Mouse (Mus musculus): ENCODE measurements at regions not wholly inside any gene's neighbourhood (a gene's known extent, or its start where the extent isn't known, plus 50 kb on each side); places are given as distances from the start of the nearest gene placed in this dataset.

DNA sequence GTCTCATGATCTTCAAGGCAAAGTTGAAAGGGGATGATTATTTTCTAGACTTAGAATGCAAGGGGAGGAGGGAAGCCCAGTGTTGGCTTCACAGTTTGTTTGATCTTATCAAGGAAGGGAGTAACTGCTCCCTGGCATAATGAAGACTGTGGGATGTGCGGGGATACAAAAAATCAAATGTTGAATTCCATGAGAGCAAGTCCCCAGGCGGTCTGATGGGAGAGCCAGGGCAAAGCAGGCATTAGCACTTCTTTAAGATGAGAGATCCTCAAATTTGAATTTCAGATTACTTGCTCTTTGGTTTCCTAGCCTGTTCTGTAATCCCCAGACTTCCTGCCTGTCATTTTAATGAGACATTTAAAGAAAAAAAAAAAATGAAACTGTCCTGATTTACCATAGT, 525.6 kb upstream of the Man1a start:
- ATAC-seq: no peak
- DNase-seq (ENCODE audit: low read depth, low spot score): no peak
- ChIA-PET POLR2A (no interaction called here), CTCF (no interaction called here)
- in situ Hi-C loops (cut with MboI; ENCODE audit: low pct_unique_long_range_greater_than_20kb): no loop called here
- TF ChIP-seq CTCF (IDR thresholded peaks at IDR 0.05): no peak
- H3K27me3 ChIP-seq: no peaks in the 10 kb centered on the region

DNA sequence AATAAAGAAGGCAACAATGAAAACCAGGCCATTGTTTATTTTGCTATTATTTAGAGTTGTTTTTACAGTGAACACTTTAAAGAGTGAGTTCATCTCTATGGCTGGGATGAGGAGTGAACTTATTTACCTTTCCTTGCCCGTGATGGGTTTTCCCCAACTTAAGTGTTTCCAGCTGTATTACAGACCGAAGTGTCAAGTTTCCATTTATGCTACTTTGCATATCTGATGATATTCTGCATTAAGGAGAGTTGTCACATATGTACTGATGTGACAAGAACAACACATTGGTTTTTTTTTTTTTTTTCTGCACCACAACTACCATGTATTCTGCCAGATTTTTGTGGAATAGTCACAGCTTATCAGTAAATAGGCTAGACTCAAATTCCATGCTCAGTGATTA, 518.7 kb upstream of the Man1a start:
- H3K27me3 ChIP-seq: no peaks in the 10 kb centered on the region
- ChIA-PET POLR2A (no interaction called here), CTCF (no interaction called here)
- DNase-seq (ENCODE audit: low read depth, low spot score): no peak
- TF ChIP-seq CTCF (IDR thresholded peaks at IDR 0.05): no peak
- in situ Hi-C loops (cut with MboI; ENCODE audit: low pct_unique_long_range_greater_than_20kb): no loop called here
- ATAC-seq: no peak

DNA sequence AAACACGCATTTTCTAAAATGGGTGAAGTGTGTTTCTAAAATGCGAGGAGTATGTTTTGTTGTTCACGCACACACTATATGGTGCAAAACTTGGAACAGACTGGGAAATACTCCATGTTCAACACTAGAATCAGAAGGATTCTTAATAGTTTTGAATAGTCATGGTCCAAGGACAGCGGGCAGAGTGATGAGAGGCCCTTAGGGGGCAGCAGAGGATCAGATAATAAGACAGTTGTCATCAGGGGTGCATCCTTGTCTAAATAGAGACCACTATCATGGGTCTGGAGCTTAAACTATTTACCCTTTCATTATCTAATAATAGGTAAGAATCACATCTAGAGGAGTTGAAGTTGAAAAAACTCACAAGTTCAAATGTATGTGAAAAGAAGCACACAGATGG, 482.2 kb upstream of the Man1a start:
- ATAC-seq (no peak), DNase-seq (ENCODE audit: low read depth, low spot score) (no peak)
- in situ Hi-C loops (cut with MboI; ENCODE audit: low pct_unique_long_range_greater_than_20kb): no loop called here
- H3K27me3 ChIP-seq: no peaks in the 10 kb centered on the region
- TF ChIP-seq CTCF (IDR thresholded peaks at IDR 0.05): no peak
- ChIA-PET POLR2A (no interaction called here), CTCF (interaction anchor here (3.7 kb wide), 1 partner anchor 10 kb away, joined by 10 read pairs; no protein-coding TSS in a partner anchor)

DNA sequence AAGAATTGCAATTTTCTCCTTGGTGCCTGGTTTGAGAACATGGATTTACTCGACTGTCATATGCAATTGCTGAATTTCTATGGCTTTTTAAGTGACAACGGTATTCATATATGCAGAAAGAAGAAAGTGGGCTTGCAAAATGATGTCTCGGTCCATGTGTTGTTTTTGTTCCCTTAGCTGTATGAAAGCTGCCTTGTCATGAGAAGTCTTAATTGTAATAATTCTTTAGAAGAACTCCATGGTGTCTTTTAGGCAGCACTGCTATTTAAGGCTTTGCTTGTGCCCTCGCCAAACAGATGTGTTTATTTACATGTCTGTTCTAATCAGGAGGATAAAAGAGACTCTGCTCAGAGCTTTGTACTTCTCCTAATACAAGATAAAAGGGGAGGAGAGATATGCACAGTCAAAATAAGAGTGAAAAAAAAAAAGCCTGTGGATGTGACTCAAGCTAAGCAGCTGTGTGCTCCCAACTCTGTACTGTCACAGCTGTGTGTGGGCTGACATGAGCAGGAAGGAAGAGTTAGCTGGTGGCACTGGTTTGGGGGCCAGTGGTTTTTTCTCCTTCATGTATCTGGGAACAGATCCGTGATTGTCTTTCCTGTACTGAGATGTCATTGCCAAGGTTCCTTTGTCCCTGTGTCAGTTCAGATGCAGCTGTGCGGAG, 475.5 kb upstream of the Man1a start:
- ChIA-PET CTCF (no interaction called here), POLR2A (no interaction called here)
- ATAC-seq (no peak), DNase-seq (ENCODE audit: low read depth, low spot score) (no peak)
- in situ Hi-C loops (cut with MboI; ENCODE audit: low pct_unique_long_range_greater_than_20kb): no loop called here
- H3K27me3 ChIP-seq: no peaks in the 10 kb centered on the region
- no peak for TF ChIP-seq CTCF (IDR thresholded peaks at IDR 0.05)

DNA sequence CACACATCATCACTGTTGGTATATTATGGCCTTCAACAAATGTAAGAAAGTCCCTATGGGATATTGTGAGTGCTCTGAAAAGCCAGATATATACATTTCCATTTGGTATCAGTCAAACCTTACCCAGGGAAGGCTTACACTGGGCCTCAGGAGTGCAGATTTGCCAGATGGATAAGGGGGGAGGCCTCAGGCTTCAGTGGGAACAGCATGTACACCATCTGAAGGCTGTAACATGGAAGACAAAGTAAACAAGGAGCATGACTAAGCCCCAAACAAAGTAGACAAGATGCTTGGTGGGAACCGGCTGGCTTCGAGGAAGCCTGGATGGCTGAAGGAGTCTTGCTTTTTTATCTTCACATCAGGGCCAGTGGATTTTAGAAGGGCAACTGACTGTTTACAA, 474.3 kb upstream of the Man1a start:
- ATAC-seq (no peak), DNase-seq (ENCODE audit: low read depth, low spot score) (no peak)
- TF ChIP-seq CTCF (IDR thresholded peaks at IDR 0.05): no peak
- in situ Hi-C loops (cut with MboI; ENCODE audit: low pct_unique_long_range_greater_than_20kb): no loop called here
- ChIA-PET POLR2A (no interaction called here), CTCF (no interaction called here)
- H3K27me3 ChIP-seq: no peaks in the 10 kb centered on the region

DNA sequence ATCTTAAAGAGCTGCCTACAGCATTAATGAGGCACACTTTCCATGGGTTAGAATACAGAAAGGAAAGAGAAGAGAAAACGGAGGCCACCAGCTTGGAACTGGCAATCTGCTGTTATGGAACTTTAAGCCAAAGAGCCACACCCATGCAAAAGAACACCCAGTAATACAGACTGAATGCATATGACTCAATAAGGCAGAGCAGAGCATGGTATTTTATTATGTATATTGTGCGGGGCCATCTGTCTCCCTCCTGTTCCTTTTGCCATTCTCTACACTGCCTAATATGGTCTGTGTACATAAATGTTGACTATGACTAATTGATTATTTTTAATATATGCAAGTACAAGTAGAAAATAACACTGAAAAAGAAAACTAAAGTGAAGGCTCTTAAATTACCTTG, 472.6 kb upstream of the Man1a start:
- no peak for ATAC-seq
- DNase-seq (ENCODE audit: low read depth, low spot score): no peak
- in situ Hi-C loops (cut with MboI; ENCODE audit: low pct_unique_long_range_greater_than_20kb): no loop called here
- no peak for TF ChIP-seq CTCF (IDR thresholded peaks at IDR 0.05)
- POLR2A ChIA-PET: no interaction called here
- H3K27me3 ChIP-seq: no peaks in the 10 kb centered on the region
- CTCF ChIA-PET: interaction anchor here (3.0 kb wide), 1 partner anchor 10 kb away, joined by 10 read pairs; no protein-coding TSS in a partner anchor

DNA sequence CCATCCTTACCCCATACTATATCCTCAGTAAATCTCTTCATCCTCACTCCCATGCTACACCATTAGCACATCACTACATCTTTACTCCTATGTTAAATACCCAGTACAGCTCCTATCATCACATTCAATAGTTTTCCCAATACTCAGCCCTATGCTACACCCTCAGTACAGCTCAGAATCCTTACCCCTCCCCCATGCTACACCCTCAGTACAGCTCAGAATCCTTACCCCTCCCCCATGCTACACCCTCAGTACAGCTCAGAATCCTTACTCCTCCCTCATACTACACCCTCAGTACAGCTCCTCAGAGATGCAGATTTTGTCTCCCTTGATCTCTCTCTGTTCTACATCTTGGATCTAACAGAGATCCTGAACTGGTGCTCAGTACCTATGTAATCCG, 472.1 kb upstream of the Man1a start:
- no peaks in the 10 kb centered on the region for H3K27me3 ChIP-seq
- ChIA-PET CTCF (interaction anchor here (3.0 kb wide), 1 partner anchor 11 kb away, joined by 10 read pairs; no protein-coding TSS in a partner anchor), POLR2A (no interaction called here)
- DNase-seq (ENCODE audit: low read depth, low spot score) (no peak), ATAC-seq (no peak)
- in situ Hi-C loops (cut with MboI; ENCODE audit: low pct_unique_long_range_greater_than_20kb): no loop called here
- TF ChIP-seq CTCF (IDR thresholded peaks at IDR 0.05): no peak

DNA sequence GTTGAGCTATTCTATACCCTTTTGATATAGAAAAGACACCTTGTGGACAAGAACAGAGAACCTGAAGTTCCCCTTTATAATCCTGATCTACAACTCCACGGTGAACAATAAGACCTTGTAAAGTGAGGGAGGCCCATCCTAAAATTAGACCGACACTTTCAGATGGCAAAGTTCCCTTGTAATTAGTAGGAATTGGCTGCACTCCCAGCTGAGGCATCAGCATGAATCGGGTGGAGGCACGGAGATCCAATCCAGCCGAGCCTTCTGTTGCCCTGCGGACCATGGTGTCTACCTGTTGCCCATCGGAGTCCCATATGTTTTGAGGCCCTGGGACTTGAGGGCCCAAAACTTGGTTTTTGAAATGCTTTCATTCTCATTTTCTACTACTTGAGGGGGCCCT, 456.2 kb upstream of the Man1a start:
- TF ChIP-seq CTCF (IDR thresholded peaks at IDR 0.05): no peak
- no peak for DNase-seq (ENCODE audit: low read depth, low spot score)
- POLR2A ChIA-PET: no interaction called here
- CTCF ChIA-PET: no interaction called here
- in situ Hi-C loops (cut with MboI; ENCODE audit: low pct_unique_long_range_greater_than_20kb): no loop called here
- no peak for ATAC-seq
- no peaks in the 10 kb centered on the region for H3K27me3 ChIP-seq

DNA sequence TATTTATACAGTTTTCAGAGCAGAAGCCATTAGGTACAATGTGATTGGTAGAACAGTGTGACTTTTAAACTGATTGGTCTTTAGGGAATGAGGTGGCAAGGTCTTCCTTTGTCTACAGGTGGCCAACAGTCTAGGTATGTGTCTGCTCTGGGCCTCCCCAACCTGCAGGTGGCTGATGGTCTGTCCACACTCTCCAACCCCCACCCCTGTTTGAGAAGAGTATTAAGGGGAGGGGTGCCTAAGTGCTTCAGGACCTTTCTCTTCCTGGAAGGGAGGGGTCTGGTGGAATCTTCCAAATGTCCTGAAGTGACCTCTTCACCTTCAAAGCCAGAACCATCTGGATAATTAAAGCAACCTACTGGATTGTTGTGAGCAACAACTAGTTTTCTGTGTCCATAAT, 434.4 kb upstream of the Man1a start:
- in situ Hi-C loops (cut with MboI; ENCODE audit: low pct_unique_long_range_greater_than_20kb): no loop called here
- DNase-seq (ENCODE audit: low read depth, low spot score): no peak
- CTCF ChIA-PET: no interaction called here
- TF ChIP-seq CTCF (IDR thresholded peaks at IDR 0.05): no peak
- ATAC-seq: no peak
- POLR2A ChIA-PET: no interaction called here
- no peaks in the 10 kb centered on the region for H3K27me3 ChIP-seq

DNA sequence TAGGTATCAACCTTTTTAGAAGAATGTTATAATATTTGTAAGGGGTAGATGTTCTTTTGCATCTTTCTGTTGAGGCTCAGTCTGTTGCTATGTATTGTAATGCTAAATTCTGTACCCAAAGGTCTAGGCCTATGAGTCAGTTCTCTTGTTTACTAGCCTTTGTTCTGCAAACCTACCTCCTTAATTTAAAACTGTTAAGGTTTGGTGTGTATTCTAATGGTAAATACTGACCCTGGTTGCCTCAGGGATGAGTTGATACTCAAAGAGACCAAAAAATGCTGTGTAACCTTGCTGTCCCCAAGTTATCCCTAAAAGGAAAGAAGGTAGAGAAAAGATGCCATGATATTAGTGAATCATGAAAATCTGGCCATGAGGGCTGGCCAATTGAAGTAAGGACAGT, 433.4 kb upstream of the Man1a start:
- no peak for ATAC-seq
- TF ChIP-seq CTCF (IDR thresholded peaks at IDR 0.05): no peak
- no peak for DNase-seq (ENCODE audit: low read depth, low spot score)
- CTCF ChIA-PET: no interaction called here
- in situ Hi-C loops (cut with MboI; ENCODE audit: low pct_unique_long_range_greater_than_20kb): no loop called here
- POLR2A ChIA-PET: no interaction called here
- no peaks in the 10 kb centered on the region for H3K27me3 ChIP-seq
